Mouse (Mus musculus) liver, embryonic 14.5 days (tissue): ENCODE measurements around the gene Ddx51. TPM values are rescaled to one million over a fixed set of nuclear protein-coding genes. Genes with fewer than 3 reads are reported as not detected.

Experiments used
- ATAC-seq: fragments of 200-750 bp; cut with Nextera tagmentation; 2 replicates; pipeline ENCODE4 v1.8.0; 2017; ENCODE audit warnings: moderate number of reproducible peaks, mild to moderate bottlenecking, moderate library complexity; ENCODE audit not compliant: insufficient read depth
- DNase-seq, 3 experiments: peaks; one replicate each; pipeline ENCODE4 v3.0.0-alpha.2; 2012 to 2013; ENCODE audit warnings: low read depth in 3 of 3, low spot score in 3 of 3
- H3K27ac ChIP-seq: fragments of 300-500 bp; sonication (generic); 2 replicates; pipeline ENCODE4 v1.5.1; 2014; ENCODE audit warnings: moderate library complexity, mild to moderate bottlenecking, control low read depth, inconsistent platforms
- H3K27me3 ChIP-seq: fragments of 300-500 bp; sonication (generic); 2 replicates; pipeline ENCODE4 v1.6.1; 2014; ENCODE audit warnings: mild to moderate bottlenecking, low read length, moderate library complexity; ENCODE audit not compliant: control insufficient read depth, insufficient read depth
- H3K36me3 ChIP-seq: fragments of 300-500 bp; sonication (generic); replicated peaks from 2 replicates; pipeline ENCODE4 v1.6.1; 2014; ENCODE audit warnings: low read depth; ENCODE audit not compliant: control insufficient read depth, insufficient read depth
- H3K4me1 ChIP-seq, 2 experiments: fragments of 200-500 bp in 1 of 2; fragments of 300-500 bp in 1 of 2; sonication (generic) in 1 of 2; replicated peaks; 2 replicates each; pipeline ENCODE4 v1.6.1; 2012 to 2014; ENCODE audit warnings: antibody characterized with exemption in 1 of 2, inconsistent platforms in 1 of 2, low read length in 1 of 2; ENCODE audit not compliant: control insufficient read depth in 2 of 2, insufficient read depth in 2 of 2
- H3K4me2 ChIP-seq: fragments of 300-500 bp; sonication (generic); 2 replicates; pipeline ENCODE4 v1.6.1; 2014; ENCODE audit warnings: low read depth, mild to moderate bottlenecking, control low read depth, moderate library complexity
- H3K4me3 ChIP-seq, 2 experiments: fragments of 200-500 bp in 1 of 2; fragments of 300-500 bp in 1 of 2; sonication (generic) in 1 of 2; 2 replicates each; pipeline ENCODE4 v1.5.1; 2012 to 2014; ENCODE audit warnings: low read depth in 2 of 2, low read length in 2 of 2, mild to moderate bottlenecking in 2 of 2, control low read depth in 1 of 2, inconsistent platforms in 1 of 2, moderate library complexity in 1 of 2; ENCODE audit not compliant: insufficient read depth in 1 of 2
- H3K9ac ChIP-seq: fragments of 300-500 bp; sonication (generic); replicated peaks from 2 replicates; pipeline ENCODE4 v1.6.1; 2014; ENCODE audit warnings: mild to moderate bottlenecking, control low read depth, moderate library complexity
- H3K9me3 ChIP-seq: fragments of 300-500 bp; sonication (generic); 2 replicates; pipeline ENCODE4 v1.6.1; 2016; ENCODE audit warnings: low read length, mixed read lengths; ENCODE audit not compliant: control insufficient read depth
- CTCF ChIP-seq: IDR thresholded peaks from 2 replicates; pipeline ENCODE4 v1.5.1; 2016; ENCODE audit warnings: antibody characterized with exemption, low read depth, control low read depth
- EP300 ChIP-seq: IDR thresholded peaks from 2 replicates; pipeline ENCODE4 v1.6.1; 2016; ENCODE audit warnings: antibody characterized with exemption, low read depth
- WGBS: fragments of 180-500 bp; shearing (Covaris S2); extraction: QIAGEN DNeasy Blood & Tissue Kit; methylation state at CpG from one replicate; pipeline ENCODE4 v1.1.7; 2014; ENCODE audit not compliant: insufficient replicate concordance; 5-methylcytosine and 5-hydroxymethylcytosine counted together
- polyA plus RNA-seq, 2 experiments: library from polyadenylated mRNA; depleted of rRNA in 1 of 2; stranded (reverse) in 1 of 2; unstranded in 1 of 2; fragments of >200 nt; fragmentation: Nextera tagmentation in 1 of 2; extraction: Ambion mirVana in 1 of 2; gene quantifications; 2 replicates each; pipeline versions ENCODE4 v1.2.1 to v1.2.3; 2012 to 2014

The Ddx51 gene
- polyA plus RNA-seq, 2 experiments, result 9.1 to 9.2 TPM

GRCm38 (mm10) chr5:110619226-110619625 lies 34.0 kb upstream of the Ddx51 start:
- H3K36me3 ChIP-seq, result no peaks in the 10 kb centered on the region
- no peak for ATAC-seq
- no peaks in the 10 kb centered on the region for H3K9me3 ChIP-seq
- H3K9ac ChIP-seq, result no peak overlapping the region
- H3K4me2 ChIP-seq, result no peak overlapping the region
- no peak overlapping the region for H3K4me3 ChIP-seq
- TF ChIP-seq EP300 (no peak), CTCF (no peak)
- no peaks in the 10 kb centered on the region for H3K4me1 ChIP-seq
- H3K27ac ChIP-seq, result no peak overlapping the region
- no peak for DNase-seq
- H3K27me3 ChIP-seq, result no peaks in the 10 kb centered on the region
- 61% methylated on average over 6 of the region's 6 CpGs for WGBS

GRCm38 (mm10) chr5:110624319-110624718 lies 28.9 kb upstream of the Ddx51 start:
- Histone ChIP-seq H3K4me2 (no peak overlapping the region), H3K4me3 (no peak overlapping the region), H3K27me3 (no peaks in the 10 kb centered on the region; the same call in 1 of the 2 replicates), H3K9ac (no peak overlapping the region), H3K36me3 (no peaks in the 10 kb centered on the region), H3K4me1 (no peaks in the 10 kb centered on the region), H3K9me3 (no peaks in the 10 kb centered on the region), H3K27ac (no peak overlapping the region)
- ATAC-seq (no peak), DNase-seq (no peak)
- TF ChIP-seq EP300, result no peak
- TF ChIP-seq CTCF, result no peak
- 49% methylated on average over 2 of the region's 2 CpGs for WGBS

DNA sequence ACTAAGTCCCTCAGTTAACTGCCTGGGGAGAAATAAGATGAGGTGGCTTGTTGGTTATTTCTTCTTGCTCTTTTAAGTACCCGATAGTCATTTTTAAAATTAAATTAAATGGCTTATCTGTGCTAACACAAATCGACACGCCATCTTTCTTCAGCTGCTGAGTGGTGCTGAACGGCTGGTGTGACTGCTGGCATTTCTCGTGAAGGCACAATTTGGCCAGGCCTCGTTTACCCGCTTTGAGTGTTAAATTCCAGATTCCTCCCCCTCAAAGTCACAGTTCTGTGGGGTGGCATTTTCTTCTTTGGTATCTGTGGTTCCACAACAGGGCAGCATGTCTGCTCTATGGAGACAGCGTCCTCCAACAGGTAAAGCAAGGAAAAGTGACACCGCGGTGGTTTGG lies 25.9 kb upstream of the Ddx51 start:
- TF ChIP-seq EP300 (no peak), CTCF (no peak)

DNA sequence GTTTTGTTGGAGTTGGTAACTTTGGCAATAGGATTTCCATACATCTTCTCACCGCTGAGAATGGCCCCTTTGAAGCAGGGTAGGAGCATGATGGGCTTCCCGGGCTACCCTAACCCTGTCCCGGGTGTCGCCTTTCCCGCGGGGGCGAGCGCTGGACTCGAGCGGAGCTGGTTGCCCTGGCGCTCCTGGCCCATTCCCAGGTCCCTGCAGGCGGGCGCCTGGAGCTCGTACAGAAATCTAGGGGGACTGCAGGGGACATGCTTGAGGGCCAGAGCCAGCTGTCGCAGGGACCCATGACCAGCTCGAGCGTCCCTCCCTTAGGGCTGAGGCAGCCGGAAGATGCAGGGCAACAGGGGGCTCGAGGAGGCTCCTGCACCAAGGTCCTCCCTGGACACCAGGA lies 25.1 kb upstream of the Ddx51 start:
- Histone ChIP-seq H3K36me3 (no peaks in the 10 kb centered on the region), H3K4me3 (no peak overlapping the region), H3K27ac (no peak overlapping the region), H3K9ac (no peak overlapping the region), H3K4me2 (no peak overlapping the region), H3K9me3 (no peaks in the 10 kb centered on the region), H3K27me3 (no peaks in the 10 kb centered on the region; the same call in 1 of the 2 replicates), H3K4me1 (no peaks in the 10 kb centered on the region)
- ATAC-seq, result no peak
- no peak for DNase-seq
- TF ChIP-seq EP300, result no peak
- TF ChIP-seq CTCF, result no peak
- 27% methylated on average over 19 of the region's 19 CpGs for WGBS

More for the DNA sequence above, 25.9 kb upstream of the Ddx51 start:
- DNase-seq (no peak), ATAC-seq (no peak)
- WGBS, result 62% methylated on average over 10 of the region's 10 CpGs
- H3K9ac ChIP-seq, result no peak overlapping the region
- no peak overlapping the region for H3K27ac ChIP-seq
- no peak overlapping the region for H3K4me2 ChIP-seq
- no peaks in the 10 kb centered on the region for H3K4me1 ChIP-seq
- H3K36me3 ChIP-seq, result no peaks in the 10 kb centered on the region
- no peak overlapping the region for H3K4me3 ChIP-seq
- H3K9me3 ChIP-seq, result no peaks in the 10 kb centered on the region
- H3K27me3 ChIP-seq, result no peaks in the 10 kb centered on the region; the same call in 1 of the 2 replicates

- Histone ChIP-seq H3K4me1 (no peaks in the 10 kb centered on the region), H3K27ac (no peak overlapping the region), H3K4me2 (no peak overlapping the region), H3K9me3 (no peaks in the 10 kb centered on the region), H3K27me3 (no peaks in the 10 kb centered on the region; the same call in 1 of the 2 replicates), H3K9ac (no peak overlapping the region), H3K4me3 (no peak overlapping the region), H3K36me3 (no peaks in the 10 kb centered on the region)
- ATAC-seq (no peak), DNase-seq (no peak)
- no peak for TF ChIP-seq EP300
- 55% methylated on average over 2 of the region's 2 CpGs for WGBS
Observed at GRCm38 (mm10) chr5:110629525-110630120, 23.6 kb upstream of the Ddx51 start.
